Mouse (Mus musculus): ENCODE results near the gene Msl1.

DNA sequence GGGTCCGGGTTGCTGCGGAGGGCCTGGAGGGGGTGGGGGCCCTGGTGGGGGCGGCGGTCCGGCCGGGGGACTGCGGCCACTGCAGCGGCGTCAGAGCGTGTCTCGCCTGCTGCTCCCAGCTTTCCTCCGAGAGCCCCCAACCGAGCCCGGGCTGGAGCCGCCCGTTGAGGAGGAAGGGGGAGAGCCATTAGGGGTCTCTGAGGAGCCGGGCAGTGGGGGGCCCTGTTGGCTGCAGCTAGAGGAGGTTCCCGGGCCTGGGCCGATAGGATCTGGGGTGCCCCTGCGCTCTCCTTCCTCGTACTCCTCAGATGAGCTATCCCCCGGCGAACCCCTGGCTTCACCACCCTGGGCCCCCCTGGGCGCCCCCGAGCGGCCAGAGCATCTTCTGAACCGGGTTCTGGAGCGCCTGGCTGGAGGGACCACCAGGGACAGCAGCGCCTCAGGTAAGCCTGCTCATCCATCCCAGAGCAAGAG lies 42.0 kb downstream of the Msl1 start:
- TF ChIP-seq CTCF (conservative IDR thresholded peaks at IDR 0.05; ENCODE audit: low read length) (no peak), POU5F1 (IDR thresholded peaks at IDR 0.05; ENCODE audit: borderline replicate concordance, low read length) (no peak), NANOG (IDR thresholded peaks at IDR 0.05; ENCODE audit: borderline replicate concordance, low read length) (no peak)
